Mouse (Mus musculus) erythroid progenitor cell, adult 5-6 weeks (primary cell): ENCODE results near the gene Avpr1a. TPM values are rescaled to one million over a fixed set of nuclear protein-coding genes. Genes with fewer than 3 reads are reported as not detected.

Source experiments
- ATAC-seq: replicated peaks from 2 replicates; pipeline ENCODE4 v1.8.0; 2016; ENCODE audit warnings: moderate number of reproducible peaks, mild to moderate bottlenecking, moderate TSS enrichment, inconsistent platforms; ENCODE audit not compliant: poor library complexity, low FRiP score, severe bottlenecking
- total RNA-seq, 2 experiments: library from RNA; stranded (forward) in 1 of 2; stranded (reverse) in 1 of 2; fragments of 150-400 nt in 1 of 2; fragments of 186-747, 209-891 nt in 1 of 2; gene quantifications; 2 replicates each; pipeline versions ENCODE4 v1.2.3 to v1.2.4; 2015 to 2017; ENCODE audit warnings: low replicate concordance in 2 of 2

Avpr1a gene
- total RNA-seq (2015; ENCODE audit: low replicate concordance) = not detected in 2 replicates
- total RNA-seq (2017; ENCODE audit: low replicate concordance) = not detected in 2 replicates

- ATAC-seq = no peak
These were observed at the start of gene Avpr1a for GRCm38 (mm10) chr10:122447861-122448716. Avpr1a (plus strand) TSS chr10:122448499.

GRCm38 (mm10) chr10:122402270-122402669, 46.0 kb upstream of the Avpr1a start:
- ATAC-seq = no peak

GRCm38 (mm10) chr10:122406333-122406732, 42.0 kb upstream of the Avpr1a start:
- ATAC-seq = no peak

- no peak for ATAC-seq
These were observed 39.4 kb upstream of the Avpr1a start for GRCm38 (mm10) chr10:122408697-122409409.

- ATAC-seq = no peak
These were observed 37.5 kb upstream of the Avpr1a start for GRCm38 (mm10) chr10:122410791-122411190.

- ATAC-seq = no peak
These were observed 15.6 kb upstream of the Avpr1a start for GRCm38 (mm10) chr10:122432690-122433089.

- no peak for ATAC-seq
These were observed 1.0 kb upstream of the Avpr1a start for GRCm38 (mm10) chr10:122447275-122447674.

- ATAC-seq = no peak
These were observed 665 bp downstream of the Avpr1a start for GRCm38 (mm10) chr10:122448717-122449611.

- ATAC-seq = no peak
These were observed 1.6 kb downstream of the Avpr1a start for GRCm38 (mm10) chr10:122449856-122450255.

- ATAC-seq = no peak
These were observed 5.2 kb downstream of the Avpr1a start for GRCm38 (mm10) chr10:122453466-122453865.

GRCm38 (mm10) chr10:122455793-122456192, 7.5 kb downstream of the Avpr1a start:
- no peak for ATAC-seq

- ATAC-seq = no peak
These were observed 28.5 kb downstream of the Avpr1a start for GRCm38 (mm10) chr10:122476846-122477245.

- ATAC-seq = no peak
These were observed 50.3 kb downstream of the Avpr1a start for GRCm38 (mm10) chr10:122498551-122498950.

- no peak for ATAC-seq
These were observed 51.0 kb downstream of the Avpr1a start for GRCm38 (mm10) chr10:122499306-122499705.

Other genes starting within 250 kb of the Avpr1a start
- gene Ppm1h, start 230.3 kb downstream of the Avpr1a start, total RNA-seq (2015; ENCODE audit: low replicate concordance) = 2.9 and 3.2 TPM in 2 replicates
- gene Ppm1h, start 230.3 kb downstream of the Avpr1a start, total RNA-seq (2017; ENCODE audit: low replicate concordance) = 2.6 and 14.8 TPM in 2 replicates